Mouse (Mus musculus): ENCODE measurements around the gene Slc29a4. TPM values are rescaled to one million over a fixed set of nuclear protein-coding genes. Genes with fewer than 3 reads are reported as not detected.

Slc29a4 gene
- polyA plus RNA-seq, 1 experiment from 2014 or later: 6.9 TPM

DNA sequence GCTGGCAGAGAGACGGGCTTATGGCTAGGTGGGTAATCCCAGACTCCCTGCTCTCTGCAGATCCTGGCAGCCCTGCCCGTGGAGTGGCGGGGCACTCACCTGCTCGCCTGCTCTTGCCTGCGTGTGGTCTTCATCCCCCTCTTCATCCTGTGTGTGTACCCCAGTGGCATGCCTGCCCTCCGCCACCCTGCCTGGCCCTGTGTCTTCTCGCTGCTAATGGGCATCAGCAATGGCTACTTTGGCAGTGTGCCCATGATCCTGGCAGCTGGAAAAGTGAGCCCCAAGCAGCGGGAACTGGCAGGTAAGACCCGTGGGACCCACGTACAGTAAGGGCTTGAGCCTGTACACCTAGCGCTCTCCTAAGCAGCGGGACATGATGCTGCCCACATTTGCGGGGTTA, 27.6 kb downstream of the Slc29a4 start:
- 85% methylated on average over 13 of the region's 13 CpGs for WGBS
- no peak overlapping the region for H3K9ac ChIP-seq (ENCODE audit: low read depth, low read length)
- no peak overlapping the region for H3K27ac ChIP-seq (ENCODE audit: low read length)
- peaks cover 3% of the 10 kb centered on the region; the same call in 1 of the 2 replicates for H3K4me1 ChIP-seq (ENCODE audit: control insufficient read depth, insufficient read depth, low read length)
- H3K36me3 ChIP-seq (ENCODE audit: control insufficient read depth, insufficient read depth, low read length): no peaks in the 10 kb centered on the region
- H3K4me2 ChIP-seq (ENCODE audit: low read depth, low read length): no peak overlapping the region
- H3K4me3 ChIP-seq (ENCODE audit: low read length): no peak overlapping the region
- H3K27me3 ChIP-seq (replicated peaks; ENCODE audit: control insufficient read depth, insufficient read depth, low read length): no peaks in the 10 kb centered on the region
- no peak for ATAC-seq
- no peaks in the 10 kb centered on the region for H3K9me3 ChIP-seq (ENCODE audit: control insufficient read depth, low read length)

DNA sequence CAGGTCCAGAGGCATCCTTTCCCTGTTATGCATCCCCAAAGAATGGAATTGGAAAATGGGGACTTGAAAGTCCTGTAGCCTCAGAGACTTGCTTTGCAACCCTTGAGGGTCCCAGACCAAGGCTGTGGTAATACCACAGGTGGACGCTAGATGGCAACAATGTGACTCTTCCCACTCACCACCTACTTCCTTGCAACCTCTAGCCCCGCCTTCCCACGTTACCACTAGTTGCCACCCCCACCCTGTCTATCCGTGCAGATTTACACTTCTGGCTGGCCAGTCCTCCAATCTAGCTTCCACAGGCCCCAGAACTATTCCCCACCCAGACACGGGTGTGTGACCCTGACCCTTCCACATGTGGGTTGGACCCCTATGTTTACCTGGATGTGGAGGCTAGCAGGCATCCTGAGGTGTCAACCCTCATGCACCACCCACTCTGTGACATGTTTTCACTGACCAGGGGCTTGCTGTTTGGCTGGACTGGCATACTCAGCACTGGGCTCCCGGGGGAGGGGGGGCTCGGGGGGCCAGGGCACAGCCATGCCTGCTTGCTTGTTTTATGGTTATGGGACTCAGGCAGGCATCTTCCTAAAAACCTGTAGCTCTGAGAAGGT, 31.3 kb downstream of the Slc29a4 start:
- Histone ChIP-seq H3K9me3 (ENCODE audit: control insufficient read depth, low read length) (no peaks in the 10 kb centered on the region), H3K36me3 (ENCODE audit: control insufficient read depth, insufficient read depth, low read length) (peaks cover 24% of the 10 kb centered on the region), H3K4me1 (ENCODE audit: control insufficient read depth, insufficient read depth, low read length) (peaks cover 3% of the 10 kb centered on the region; the same call in 1 of the 2 replicates), H3K9ac (ENCODE audit: low read depth, low read length) (no peak overlapping the region), H3K27me3 (replicated peaks; ENCODE audit: control insufficient read depth, insufficient read depth, low read length) (no peaks in the 10 kb centered on the region), H3K4me2 (ENCODE audit: low read depth, low read length) (peak overlapping the region; percentile 38), H3K4me3 (ENCODE audit: low read length) (0 out of 2 replicates have a peak overlapping the region, but pooled peaks have one; percentile 1), H3K27ac (ENCODE audit: low read length) (no peak overlapping the region)
- WGBS: 11% methylated on average over 7 of the region's 7 CpGs
- peak; percentile 69 for ATAC-seq

DNA sequence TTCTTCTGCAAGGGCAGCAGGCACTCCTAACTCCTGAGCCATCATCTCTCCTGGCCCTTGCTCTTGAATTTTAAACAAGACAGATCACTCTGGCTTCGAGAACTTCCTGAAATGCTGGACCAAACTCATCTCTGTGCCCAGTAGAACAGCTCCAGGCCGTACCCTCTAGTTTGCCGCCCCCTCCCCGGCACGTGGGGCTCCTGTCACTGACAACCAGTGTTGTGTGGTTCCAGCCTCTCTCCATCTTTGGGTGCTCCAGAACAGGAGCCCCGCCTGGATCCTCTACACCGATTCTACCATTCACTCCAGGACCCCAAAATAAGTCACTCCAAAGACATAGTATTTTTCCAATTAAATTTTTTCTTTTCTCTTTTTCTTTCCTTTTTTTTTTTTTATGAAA, 32.0 kb downstream of the Slc29a4 start:
- WGBS: 87% methylated on average over 7 of the region's 7 CpGs
- H3K36me3 ChIP-seq (ENCODE audit: control insufficient read depth, insufficient read depth, low read length): peaks cover 28% of the 10 kb centered on the region
- no peaks in the 10 kb centered on the region for H3K9me3 ChIP-seq (ENCODE audit: control insufficient read depth, low read length)
- no peak overlapping the region for H3K4me2 ChIP-seq (ENCODE audit: low read depth, low read length)
- H3K9ac ChIP-seq (ENCODE audit: low read depth, low read length): no peak overlapping the region
- no peaks in the 10 kb centered on the region for H3K27me3 ChIP-seq (replicated peaks; ENCODE audit: control insufficient read depth, insufficient read depth, low read length)
- no peak for ATAC-seq
- no peak overlapping the region for H3K4me3 ChIP-seq (ENCODE audit: low read length)
- H3K27ac ChIP-seq (ENCODE audit: low read length): no peak overlapping the region
- H3K4me1 ChIP-seq (ENCODE audit: control insufficient read depth, insufficient read depth, low read length): peaks cover 3% of the 10 kb centered on the region; the same call in 1 of the 2 replicates

DNA sequence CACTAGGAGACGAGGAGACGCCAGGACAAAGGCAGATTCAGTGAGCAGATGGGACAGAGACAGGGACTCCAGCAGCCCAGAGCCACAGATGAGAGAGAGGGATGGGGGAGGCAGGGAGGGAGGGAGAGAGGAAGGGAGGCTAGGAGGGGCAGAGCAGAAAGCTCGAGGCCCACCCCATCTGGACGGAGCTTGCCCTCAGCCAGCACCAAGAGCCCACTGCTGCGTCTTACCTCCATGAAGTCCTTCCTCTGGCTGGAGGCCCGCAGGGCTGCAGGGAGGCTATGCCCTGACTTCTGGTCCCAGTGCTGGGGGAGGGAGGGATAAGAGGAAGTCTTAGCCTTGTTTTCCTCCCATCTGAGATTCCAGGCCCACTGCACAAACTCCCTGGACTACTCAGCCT, 34.4 kb downstream of the Slc29a4 start:
- no peak overlapping the region for H3K4me3 ChIP-seq (ENCODE audit: low read length)
- peaks cover 3% of the 10 kb centered on the region; the same call in 1 of the 2 replicates for H3K4me1 ChIP-seq (ENCODE audit: control insufficient read depth, insufficient read depth, low read length)
- peaks cover 47% of the 10 kb centered on the region for H3K36me3 ChIP-seq (ENCODE audit: control insufficient read depth, insufficient read depth, low read length)
- no peak overlapping the region for H3K9ac ChIP-seq (ENCODE audit: low read depth, low read length)
- H3K9me3 ChIP-seq (ENCODE audit: control insufficient read depth, low read length): no peaks in the 10 kb centered on the region
- WGBS: 88% methylated on average over 6 of the region's 6 CpGs
- no peaks in the 10 kb centered on the region for H3K27me3 ChIP-seq (replicated peaks; ENCODE audit: control insufficient read depth, insufficient read depth, low read length)
- no peak overlapping the region for H3K27ac ChIP-seq (ENCODE audit: low read length)
- H3K4me2 ChIP-seq (ENCODE audit: low read depth, low read length): no peak overlapping the region
- ATAC-seq: no peak

DNA sequence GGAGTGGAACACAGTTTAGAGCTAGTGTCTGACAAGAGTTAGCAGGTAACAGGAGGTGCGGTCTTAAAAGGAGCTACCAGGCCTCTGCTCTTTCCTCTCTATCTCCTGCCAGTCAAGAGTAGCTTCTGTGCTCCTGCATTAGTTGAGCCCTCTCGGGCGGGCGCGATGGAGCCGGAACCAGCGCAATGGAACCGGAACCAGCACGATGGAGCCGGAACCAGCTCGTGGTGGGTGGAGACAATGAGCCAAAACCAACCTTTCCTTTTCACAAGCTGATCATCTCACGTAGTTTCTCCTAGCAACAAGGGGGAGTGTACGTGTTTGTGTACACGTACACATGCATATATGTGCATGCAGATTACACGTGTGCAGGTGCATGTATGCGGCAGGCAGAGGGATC, 36.0 kb downstream of the Slc29a4 start:
- no peaks in the 10 kb centered on the region for H3K27me3 ChIP-seq (replicated peaks; ENCODE audit: control insufficient read depth, insufficient read depth, low read length)
- peaks cover 52% of the 10 kb centered on the region for H3K36me3 ChIP-seq (ENCODE audit: control insufficient read depth, insufficient read depth, low read length)
- peaks cover 3% of the 10 kb centered on the region; the same call in 1 of the 2 replicates for H3K4me1 ChIP-seq (ENCODE audit: control insufficient read depth, insufficient read depth, low read length)
- H3K27ac ChIP-seq (ENCODE audit: low read length): no peak overlapping the region
- no peaks in the 10 kb centered on the region for H3K9me3 ChIP-seq (ENCODE audit: control insufficient read depth, low read length)
- H3K4me2 ChIP-seq (ENCODE audit: low read depth, low read length): no peak overlapping the region
- no peak overlapping the region for H3K4me3 ChIP-seq (ENCODE audit: low read length)
- 98% methylated on average over 16 of the region's 16 CpGs for WGBS
- H3K9ac ChIP-seq (ENCODE audit: low read depth, low read length): no peak overlapping the region
- no peak for ATAC-seq

DNA sequence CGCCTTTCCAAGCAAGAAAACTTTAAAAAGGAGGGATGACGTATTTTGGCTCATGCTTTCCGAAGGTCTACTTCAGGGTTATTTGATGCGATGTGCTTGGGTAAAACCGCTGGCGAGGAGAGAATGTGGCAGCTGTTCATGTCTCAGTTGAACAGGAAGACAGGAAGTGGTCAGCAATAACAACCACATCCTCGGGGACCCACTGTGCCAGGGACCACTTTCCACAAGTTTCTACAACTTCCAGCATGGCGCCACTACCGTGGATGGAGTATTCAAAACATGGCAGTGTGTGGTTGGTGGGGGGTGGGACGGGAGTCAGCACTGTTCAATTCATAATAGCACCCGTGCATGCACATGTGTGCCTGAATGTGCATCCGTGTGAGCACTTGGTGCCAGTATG, 38.0 kb downstream of the Slc29a4 start:
- WGBS: 90% methylated on average over 12 of the region's 12 CpGs
- Histone ChIP-seq H3K36me3 (ENCODE audit: control insufficient read depth, insufficient read depth, low read length) (peaks cover 55% of the 10 kb centered on the region), H3K4me2 (ENCODE audit: low read depth, low read length) (no peak overlapping the region), H3K27me3 (replicated peaks; ENCODE audit: control insufficient read depth, insufficient read depth, low read length) (no peaks in the 10 kb centered on the region), H3K4me3 (ENCODE audit: low read length) (no peak overlapping the region), H3K9ac (ENCODE audit: low read depth, low read length) (no peak overlapping the region), H3K4me1 (ENCODE audit: control insufficient read depth, insufficient read depth, low read length) (no peaks in the 10 kb centered on the region), H3K9me3 (ENCODE audit: control insufficient read depth, low read length) (no peaks in the 10 kb centered on the region), H3K27ac (ENCODE audit: low read length) (no peak overlapping the region)
- no peak for ATAC-seq

DNA sequence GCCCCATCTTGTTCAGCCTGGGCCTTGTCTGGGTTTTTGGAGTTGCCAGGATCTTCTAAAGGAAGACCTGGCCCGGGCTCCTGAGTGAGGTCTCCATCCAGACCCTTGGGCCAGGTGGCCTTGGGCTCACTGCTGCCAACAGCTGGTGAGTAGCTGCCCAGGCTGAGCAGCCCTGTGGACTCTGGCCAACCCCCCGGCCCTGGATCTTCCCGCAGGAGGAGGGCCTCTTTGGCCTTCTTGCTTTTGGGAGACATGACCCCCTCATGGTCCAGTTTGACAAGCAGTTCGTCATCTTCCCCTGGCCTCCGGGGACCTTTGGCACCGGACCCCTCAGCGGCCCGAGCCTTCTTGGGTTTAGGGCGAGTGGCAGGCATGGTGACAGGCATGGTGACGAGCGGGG, 39.6 kb downstream of the Slc29a4 start:
- Histone ChIP-seq H3K9ac (ENCODE audit: low read depth, low read length) (no peak overlapping the region), H3K27ac (ENCODE audit: low read length) (no peak overlapping the region), H3K4me3 (ENCODE audit: low read length) (no peak overlapping the region), H3K27me3 (replicated peaks; ENCODE audit: control insufficient read depth, insufficient read depth, low read length) (no peaks in the 10 kb centered on the region), H3K4me2 (ENCODE audit: low read depth, low read length) (no peak overlapping the region), H3K4me1 (ENCODE audit: control insufficient read depth, insufficient read depth, low read length) (no peaks in the 10 kb centered on the region), H3K9me3 (ENCODE audit: control insufficient read depth, low read length) (no peaks in the 10 kb centered on the region), H3K36me3 (ENCODE audit: control insufficient read depth, insufficient read depth, low read length) (peaks cover 54% of the 10 kb centered on the region)
- WGBS: 87% methylated on average over 11 of the region's 11 CpGs
- ATAC-seq: no peak

DNA sequence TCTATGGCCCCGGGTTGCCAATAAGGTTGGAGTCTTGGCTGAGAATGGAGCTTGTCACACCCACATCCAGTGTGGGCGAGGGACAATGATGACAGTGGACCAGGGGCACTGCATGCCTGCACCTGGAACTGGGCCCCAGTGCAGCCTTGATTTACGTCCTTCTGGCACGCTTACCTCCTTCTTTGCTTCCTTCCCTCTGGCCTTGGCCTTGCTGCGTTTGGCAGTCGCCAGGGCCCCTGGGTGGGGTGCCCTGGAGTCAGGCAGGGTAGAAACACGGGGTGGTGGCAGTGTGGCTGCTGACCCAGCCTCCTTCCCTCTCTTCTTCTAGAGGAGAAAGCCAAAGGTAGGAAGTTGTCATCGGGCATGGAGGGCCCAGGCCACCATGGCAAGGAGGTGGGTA, 47.6 kb downstream of the Slc29a4 start:
- no peak for ATAC-seq
- H3K9ac ChIP-seq (ENCODE audit: low read depth, low read length): no peak overlapping the region
- H3K27me3 ChIP-seq (replicated peaks; ENCODE audit: control insufficient read depth, insufficient read depth, low read length): no peaks in the 10 kb centered on the region
- H3K4me2 ChIP-seq (ENCODE audit: low read depth, low read length): no peak overlapping the region
- H3K4me3 ChIP-seq (ENCODE audit: low read length): no peak overlapping the region
- H3K36me3 ChIP-seq (ENCODE audit: control insufficient read depth, insufficient read depth, low read length): peaks cover 46% of the 10 kb centered on the region
- 77% methylated on average over 8 of the region's 8 CpGs for WGBS
- H3K4me1 ChIP-seq (ENCODE audit: control insufficient read depth, insufficient read depth, low read length): no peaks in the 10 kb centered on the region
- H3K27ac ChIP-seq (ENCODE audit: low read length): no peak overlapping the region
- H3K9me3 ChIP-seq (ENCODE audit: control insufficient read depth, low read length): no peaks in the 10 kb centered on the region

DNA sequence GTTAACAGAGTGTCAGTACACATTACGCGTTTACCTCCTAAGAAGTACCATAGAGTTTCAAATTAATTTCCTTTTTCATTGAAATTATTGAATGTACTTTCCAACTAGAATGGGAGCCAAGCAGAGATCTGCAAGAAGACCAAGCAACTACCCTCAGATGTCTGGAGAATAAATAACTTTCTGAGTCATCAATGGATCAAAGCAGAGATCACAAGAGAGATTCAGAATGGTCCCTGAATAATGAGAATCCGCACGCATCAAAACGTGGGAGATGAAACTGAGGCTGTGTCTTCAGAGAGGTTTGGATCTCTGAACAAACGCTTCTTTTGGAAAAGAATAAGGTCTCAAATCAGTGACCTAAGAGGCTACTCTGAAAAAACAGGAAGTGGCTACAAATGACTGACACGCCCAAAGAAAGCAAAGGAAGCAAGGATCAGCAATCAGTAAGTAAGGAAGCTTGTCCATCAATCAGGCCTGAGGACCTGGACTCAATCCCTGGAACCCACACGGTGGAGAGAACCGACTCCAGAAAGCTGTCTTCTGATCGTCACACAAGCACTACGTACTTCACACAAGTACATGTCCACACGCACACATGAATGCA, 54.8 kb downstream of the Slc29a4 start:
- H3K9ac ChIP-seq (ENCODE audit: low read depth, low read length): no peak overlapping the region
- 80% methylated on average over 12 of the region's 12 CpGs for WGBS
- H3K27me3 ChIP-seq (replicated peaks; ENCODE audit: control insufficient read depth, insufficient read depth, low read length): no peaks in the 10 kb centered on the region
- no peaks in the 10 kb centered on the region for H3K4me1 ChIP-seq (ENCODE audit: control insufficient read depth, insufficient read depth, low read length)
- no peak for ATAC-seq
- no peak overlapping the region for H3K27ac ChIP-seq (ENCODE audit: low read length)
- no peaks in the 10 kb centered on the region for H3K9me3 ChIP-seq (ENCODE audit: control insufficient read depth, low read length)
- H3K4me2 ChIP-seq (ENCODE audit: low read depth, low read length): no peak overlapping the region
- peaks cover 36% of the 10 kb centered on the region for H3K36me3 ChIP-seq (ENCODE audit: control insufficient read depth, insufficient read depth, low read length)
- no peak overlapping the region for H3K4me3 ChIP-seq (ENCODE audit: low read length)
